Mouse (Mus musculus) CH12F3 (cell line): Measurements from ENCODE around the gene Fcgbp.
"Not testable (repeated sequence)": the region's sequence is repeated elsewhere in the genome, so short reads cannot be mapped to it uniquely, and the experiment has no call there.

Experiments used
- in situ Hi-C: fragments of 300-500 bp; cut with MboI; formaldehyde crosslinking; loops from 2 replicates; pipeline ENCODE4 v1.14.3; 2020; ENCODE audit warnings: low sequenced_read_pairs

Fcgbp gene

DNA sequence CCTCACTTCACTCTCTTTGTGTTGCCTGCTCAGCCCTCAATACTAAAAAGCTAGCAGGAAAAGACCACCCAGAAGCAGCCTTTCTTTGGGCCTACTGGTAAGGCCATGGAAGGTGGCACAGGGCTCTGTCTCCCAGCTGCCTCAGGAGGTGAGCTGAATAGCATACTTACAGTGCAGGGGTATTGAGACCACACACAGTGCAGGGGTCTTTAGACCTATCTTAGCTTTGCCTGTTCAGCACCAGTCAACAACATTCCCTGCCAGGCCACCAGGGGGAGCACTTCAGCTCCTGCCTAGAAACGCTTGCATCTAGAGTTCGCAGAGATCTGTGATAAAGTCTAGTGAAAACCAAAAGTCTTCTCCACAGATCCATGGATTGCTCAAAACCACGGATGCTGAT is 77.2 kb downstream of the Fcgbp start:
- in situ Hi-C loops = no loop called here

DNA sequence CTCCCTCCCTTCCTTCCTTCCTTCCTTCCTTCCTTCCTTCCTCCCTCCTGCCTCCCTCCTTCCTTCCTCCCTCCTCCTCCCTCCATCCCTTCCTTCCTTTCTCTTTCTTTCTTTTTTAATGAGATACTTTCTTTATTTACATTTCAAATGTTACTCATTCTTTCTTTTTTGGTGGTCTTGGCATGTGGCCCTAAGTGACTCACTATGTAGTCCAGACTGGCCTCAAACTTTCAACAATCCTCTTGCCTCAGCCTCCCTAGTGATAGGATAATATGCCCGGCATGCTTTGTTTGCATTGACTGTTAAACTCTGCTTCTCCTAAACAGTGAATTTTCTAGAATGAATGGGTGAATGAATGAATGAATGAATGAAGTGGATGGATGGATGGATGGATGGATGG is 78.8 kb downstream of the Fcgbp start:
- in situ Hi-C loops = no loop called here

DNA sequence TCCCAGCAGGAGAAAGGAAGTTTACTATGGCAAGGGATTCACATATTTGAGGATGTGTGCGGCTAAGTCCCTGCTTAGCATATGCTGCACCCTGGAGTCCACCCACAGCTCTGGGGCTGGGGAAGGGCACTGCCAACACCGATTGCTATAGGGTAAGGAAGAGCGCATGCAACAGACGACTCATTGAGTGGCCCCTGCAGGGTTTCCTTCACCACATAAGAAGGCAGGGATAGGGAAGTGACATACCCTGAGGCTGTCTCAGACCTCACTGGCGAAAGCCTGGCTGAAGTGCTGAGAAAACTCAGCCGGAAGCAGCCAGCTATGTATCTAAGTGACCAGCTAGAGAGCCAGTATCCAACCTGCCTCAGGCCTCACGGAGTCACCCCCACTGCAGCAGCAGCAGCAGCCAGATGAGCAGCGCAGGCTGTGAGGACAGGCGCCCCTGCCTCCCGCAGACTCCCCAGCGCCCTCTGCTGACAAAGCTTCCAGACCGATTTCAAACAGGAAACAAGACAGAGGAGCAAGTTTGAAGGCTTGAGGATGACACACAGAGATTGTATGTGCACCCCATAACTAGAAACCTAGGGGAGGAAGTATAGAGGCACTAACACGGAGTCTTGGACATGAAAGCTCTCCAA is 80.7 kb downstream of the Fcgbp start:
- in situ Hi-C loops = no loop called here

DNA sequence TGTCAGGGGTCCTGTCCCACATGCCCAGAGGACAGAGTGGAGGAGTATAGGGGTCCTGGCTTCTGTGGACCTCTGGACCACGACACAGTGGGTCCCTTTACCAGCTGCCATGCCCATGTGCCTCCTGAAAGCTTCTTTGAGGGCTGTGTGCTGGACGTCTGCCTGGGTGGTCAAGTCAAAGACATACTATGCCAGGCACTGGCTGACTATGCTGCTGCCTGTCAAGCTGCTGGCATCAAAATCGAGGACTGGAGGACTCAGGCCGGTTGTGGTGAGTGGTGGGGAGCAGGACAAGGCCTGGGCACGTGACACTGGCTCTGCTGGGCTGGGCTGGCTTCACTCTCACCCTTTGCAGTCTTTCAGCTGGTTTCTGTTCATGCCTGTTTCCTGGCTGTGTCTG is 82.6 kb downstream of the Fcgbp start:
- in situ Hi-C loops = not testable (repeated sequence)

DNA sequence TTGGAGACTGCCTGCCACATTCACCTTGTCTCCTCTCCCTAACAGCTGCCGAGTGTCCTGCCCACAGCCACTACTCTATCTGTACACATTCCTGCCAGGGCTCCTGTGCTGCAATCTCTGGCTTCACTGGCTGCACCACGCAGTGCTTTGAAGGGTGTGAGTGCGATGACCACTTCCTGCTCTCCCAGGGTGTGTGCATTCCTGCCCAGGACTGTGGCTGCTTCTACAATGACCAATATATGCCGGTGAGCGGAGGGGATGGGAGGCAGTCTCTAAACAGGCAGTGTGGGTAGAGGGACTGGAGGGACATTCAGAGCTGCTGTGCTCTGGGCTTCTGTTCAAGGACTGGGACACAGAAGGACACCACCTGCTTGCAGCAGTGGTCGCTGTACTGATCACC is 88.3 kb downstream of the Fcgbp start:
- in situ Hi-C loops = no loop called here

DNA sequence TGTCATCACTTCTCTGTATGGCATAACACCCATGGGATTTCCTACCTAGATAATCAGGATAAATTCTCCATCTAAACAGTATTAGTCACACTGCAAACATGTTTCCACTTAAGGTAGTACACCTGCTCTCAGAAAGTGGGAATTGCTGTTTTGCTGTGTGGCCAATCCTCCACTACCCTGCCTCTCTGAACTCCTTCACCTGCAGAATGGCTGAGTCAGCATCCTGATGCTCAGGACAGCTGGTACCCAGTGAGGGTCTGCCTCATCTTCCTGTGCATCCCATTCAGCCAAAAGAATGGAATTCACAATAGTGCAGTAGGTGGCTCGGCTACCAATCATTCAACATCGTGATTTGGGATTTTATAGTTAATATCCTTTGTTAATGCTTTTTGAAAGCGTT is 88.9 kb downstream of the Fcgbp start:
- in situ Hi-C loops = no loop called here

DNA sequence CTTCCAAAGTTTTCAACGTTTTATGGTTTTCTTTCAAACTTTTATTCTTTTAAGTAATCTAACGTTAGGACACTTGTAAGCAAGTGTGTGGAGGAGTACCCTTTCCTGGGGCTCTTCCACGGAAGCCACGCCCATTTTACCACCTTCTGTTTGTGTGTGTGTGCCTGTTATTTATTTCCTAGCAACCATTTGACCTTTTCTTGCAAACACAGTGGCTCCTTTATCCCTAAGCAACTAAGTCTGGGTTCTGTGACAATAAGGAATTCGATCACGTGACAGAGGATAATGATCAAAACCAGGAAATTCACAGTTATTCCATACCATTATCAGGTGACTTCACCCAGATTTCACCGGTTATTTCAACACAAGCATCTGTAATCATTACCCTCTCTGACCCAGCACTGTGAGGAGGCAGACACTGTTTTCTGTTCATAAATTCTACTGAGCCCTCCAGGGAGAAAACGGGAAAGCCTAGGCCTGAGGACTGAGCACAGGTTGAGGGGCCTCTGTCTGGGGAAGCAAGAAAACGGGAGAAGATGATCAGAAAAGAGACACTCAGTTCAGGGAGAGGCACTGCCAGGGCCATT is 90.2 kb downstream of the Fcgbp start:
- in situ Hi-C loops = no loop called here

DNA sequence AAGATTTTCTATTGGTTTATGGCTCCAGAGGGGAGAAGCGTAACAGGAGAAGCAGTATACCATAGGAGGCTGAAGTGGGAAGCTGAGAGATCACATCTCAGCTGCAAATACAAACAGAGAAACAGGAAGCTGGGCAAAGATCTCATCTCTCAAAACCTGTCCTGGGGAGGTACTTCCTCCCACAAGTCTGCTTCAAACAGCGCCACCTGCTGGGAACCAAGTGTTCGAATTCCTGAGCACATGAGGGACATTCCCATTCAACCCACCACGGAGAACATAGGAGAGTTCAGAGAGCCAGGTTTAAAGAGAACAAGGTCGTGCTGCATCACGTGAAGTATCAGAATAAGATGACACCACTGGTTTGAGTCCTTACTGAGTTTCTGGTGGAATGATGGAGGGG is 94.4 kb downstream of the Fcgbp start:
- in situ Hi-C loops = no loop called here

DNA sequence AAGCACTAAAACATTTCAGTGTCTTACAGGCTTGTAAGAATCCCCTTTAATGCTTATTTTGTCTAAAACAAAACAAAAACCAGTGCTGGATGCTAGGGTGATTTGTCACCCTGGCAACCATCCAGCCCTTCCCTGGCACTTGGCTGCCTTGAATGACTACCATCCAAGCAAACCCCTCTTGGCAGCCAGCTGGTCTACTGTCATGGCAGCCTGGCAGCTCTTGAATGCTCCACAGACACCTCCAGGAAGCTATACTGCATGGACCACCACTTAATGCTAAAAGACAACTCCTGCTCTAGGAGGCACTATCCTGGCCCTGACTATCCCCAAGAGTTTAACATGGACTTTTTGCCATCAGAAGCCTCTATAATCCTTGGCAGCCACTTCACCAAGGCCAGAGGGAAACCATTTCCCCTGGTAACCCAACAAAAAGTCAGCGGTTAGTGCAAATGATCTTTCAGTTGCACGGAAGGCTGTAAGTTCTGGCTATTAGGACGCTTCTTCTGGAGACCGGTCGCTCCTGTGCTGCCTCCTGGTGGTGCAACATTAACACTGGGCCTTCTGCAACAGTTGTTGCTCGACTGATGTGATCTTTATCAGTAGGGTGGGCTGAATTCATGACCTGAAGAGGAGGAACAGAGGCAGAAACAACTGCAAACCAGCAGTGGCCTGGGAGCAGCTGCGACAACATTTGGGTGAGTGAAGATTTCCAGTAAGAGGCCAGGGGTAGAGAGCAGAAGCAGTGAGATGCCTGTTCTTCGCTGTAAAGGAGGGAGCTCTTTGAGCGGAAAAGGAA is 97.5 kb downstream of the Fcgbp start:
- in situ Hi-C loops = no loop called here

DNA sequence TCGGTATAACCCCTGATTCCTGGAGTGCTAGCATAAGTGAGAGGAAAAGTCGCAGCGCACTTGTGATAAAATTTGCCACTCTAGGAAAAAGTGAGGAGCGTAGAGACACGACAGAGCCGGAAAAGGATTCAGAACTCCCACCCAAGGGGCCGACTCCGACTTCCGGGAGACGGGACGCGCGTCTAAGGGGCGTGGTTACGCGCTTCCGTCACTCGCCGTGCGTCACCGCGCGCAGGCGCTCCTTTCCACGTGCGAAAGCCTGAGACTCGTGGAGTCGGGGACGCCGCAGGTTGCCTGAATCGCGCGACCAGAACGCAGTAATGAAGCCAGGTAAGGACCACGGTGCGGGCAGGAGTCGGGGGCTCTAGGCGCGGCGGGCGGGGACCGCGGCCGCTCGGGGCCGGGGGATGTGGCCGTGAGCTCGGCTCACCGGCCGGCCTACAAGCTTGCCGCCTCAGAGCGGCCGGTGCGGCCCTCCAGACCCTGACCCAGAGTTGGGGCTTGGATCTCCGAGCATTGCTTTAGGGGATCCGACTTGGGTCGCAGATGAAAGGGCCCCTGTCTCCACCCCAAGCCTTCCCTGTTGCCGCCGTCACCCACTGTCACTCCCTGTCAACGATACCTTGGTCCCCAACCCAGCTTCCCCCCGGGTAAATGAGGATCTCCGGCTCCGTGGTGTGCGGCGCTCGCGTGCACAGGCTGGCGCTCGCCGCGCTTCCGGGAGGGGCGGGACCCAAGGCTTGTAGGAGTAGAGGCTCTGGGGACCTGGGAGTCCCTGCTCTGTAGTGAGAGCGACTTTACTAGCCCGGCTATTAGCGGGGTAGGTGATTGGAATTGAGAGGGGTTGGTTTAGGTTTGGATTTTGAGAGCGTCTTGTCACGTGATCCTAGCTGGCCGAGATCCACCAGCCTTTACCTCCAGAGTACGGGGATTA is 98.7 kb downstream of the Fcgbp start, which contains the start of gene Fbl:
Gene Fbl (plus strand): TSS at position 222 of the 934 bp plus-strand sequence.
- in situ Hi-C loops = no loop called here
